In the genomic region with DNA sequence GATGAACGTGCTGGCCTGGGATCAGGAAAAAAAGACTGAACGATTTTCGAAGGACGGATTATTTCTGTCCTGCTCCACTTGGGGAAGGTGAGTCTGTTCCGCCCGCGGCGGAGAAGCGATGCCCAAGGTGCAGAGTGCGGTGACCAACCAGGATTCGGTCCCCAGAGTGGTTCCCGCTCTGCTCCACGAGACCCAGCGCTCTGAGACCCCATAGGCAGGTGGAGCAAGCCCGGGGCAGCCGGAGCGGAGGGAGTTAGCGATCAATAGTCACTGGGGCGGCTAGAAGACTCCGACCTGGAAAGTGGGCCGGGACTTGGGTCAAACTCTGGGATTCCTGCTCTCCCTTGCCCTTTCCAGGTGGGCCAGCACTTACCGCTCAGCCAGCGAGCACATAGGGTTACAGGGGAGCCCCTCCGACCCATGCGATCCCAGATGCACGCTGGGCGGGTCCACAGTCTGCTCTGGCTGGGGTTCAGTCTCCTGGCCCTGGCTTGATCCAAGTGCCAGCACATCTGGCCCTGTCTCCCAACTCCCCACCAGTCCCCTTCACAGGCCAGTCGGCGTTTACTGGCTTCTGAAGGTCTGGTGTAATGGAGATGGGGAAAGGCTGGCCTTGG, we compare ENCODE assay signal across 9 mouse cellular contexts. TPM values are rescaled to one million over a fixed set of nuclear protein-coding genes. Genes with fewer than 3 reads are reported as not detected.
DNase-seq lines count a peak whose midpoint lies in the region; ATAC-seq and TF ChIP-seq lines count a peak whose summit lies in the region.
"Had no signal": no experiment of that assay in that cellular context is flagged by ENCODE, and none has a peak within 500 bp of the region (broad histone marks: within the 10 kb centered on the region; RNA-seq: fewer than 3 reads in every experiment).

No protein-coding gene starts in this region.

- H3K9me3 ChIP-seq in hindbrain, embryonic 12.5 days (replicated peaks), result no peaks in the 10 kb centered on the region
- H3K9me3 ChIP-seq in midbrain, embryonic 14.5 days (ENCODE audit: control insufficient read depth, low read length), result no peaks in the 10 kb centered on the region
- H3K9me3 ChIP-seq: G1E had no signal

- peak overlapping the region; percentile 67 for H3K4me2 ChIP-seq in hindbrain, embryonic 12.5 days (replicated peaks)
- peak overlapping the region; percentile 81 for H3K4me2 ChIP-seq in midbrain, embryonic 14.5 days (ENCODE audit: low read length)

- no peaks in the 10 kb centered on the region; the same call in none of the 2 replicates for H3K27me3 ChIP-seq in kidney, adult 2 months (replicated peaks; ENCODE audit: control insufficient read depth, insufficient read depth, low read length)
- peaks cover 37% of the 10 kb centered on the region for H3K27me3 ChIP-seq in hindbrain, embryonic 12.5 days
- H3K27me3 ChIP-seq in midbrain, embryonic 14.5 days (ENCODE audit: control insufficient read depth, insufficient read depth, low read length), result peaks cover 22% of the 10 kb centered on the region; the same call in 1 of the 2 replicates

- no peak overlapping the region for H3K27ac ChIP-seq in kidney, adult 2 months (ENCODE audit: insufficient read depth, low read depth, low read length)
- H3K27ac ChIP-seq in cortical plate, adult 2 months (ENCODE audit: insufficient read depth, low read length), result no peak overlapping the region
- no peak overlapping the region for H3K27ac ChIP-seq in hindbrain, embryonic 12.5 days
- no peak overlapping the region for H3K27ac ChIP-seq in midbrain, embryonic 14.5 days (replicated peaks; ENCODE audit: low read depth, low read length)

- no peaks in the 10 kb centered on the region for H3K4me1 ChIP-seq in kidney, adult 2 months (ENCODE audit: control insufficient read depth, insufficient read depth, low read length)
- peaks cover 1% of the 10 kb centered on the region; the same call in 1 of the 2 replicates for H3K4me1 ChIP-seq in cortical plate, adult 2 months (ENCODE audit: control insufficient read depth, insufficient read depth, low read length)
- peaks cover 6% of the 10 kb centered on the region for H3K4me1 ChIP-seq in hindbrain, embryonic 12.5 days
- H3K4me1 ChIP-seq in midbrain, embryonic 14.5 days (ENCODE audit: control insufficient read depth, insufficient read depth, low read length), result peaks cover 13% of the 10 kb centered on the region

- no peak for TF ChIP-seq CTCF in kidney, adult 2 months (conservative IDR thresholded peaks at IDR 0.05; ENCODE audit: insufficient read depth, insufficient read length, low read depth, low read length)
- no peak for TF ChIP-seq CTCF in cortical plate, adult 2 months (IDR thresholded peaks at IDR 0.05; ENCODE audit: extremely low read depth, insufficient read depth, low read length)

- H3K9ac ChIP-seq in hindbrain, embryonic 12.5 days, result peak overlapping the region; percentile 37; the same call in 1 of the 2 replicates
- H3K9ac ChIP-seq in midbrain, embryonic 14.5 days (replicated peaks; ENCODE audit: low read length), result peak overlapping the region; percentile 31; the same call in 1 of the 2 replicates

- no peak for TF ChIP-seq POLR2A in kidney, adult 2 months (IDR thresholded peaks at IDR 0.05; ENCODE audit: low read depth, low read length)
- no peak for TF ChIP-seq POLR2A in cortical plate, adult 2 months (IDR thresholded peaks at IDR 0.05; ENCODE audit: extremely low read depth, insufficient read depth, low read length)

- no peak for DNase-seq in kidney, adult 2 months
- DNase-seq in kidney, adult 11 months, result no peak
- peak; percentile 32 for DNase-seq in midbrain, embryonic 14.5 days
- DNase-seq in cerebellum, postnatal 14 days, result no peak
- DNase-seq in adrenal gland, postnatal 25 days, result no peak
- DNase-seq in cerebellum, postnatal 36 days, result no peak

- H3K36me3 ChIP-seq in kidney, adult 2 months (ENCODE audit: control insufficient read depth, insufficient read depth, low read length), result no peaks in the 10 kb centered on the region
- no peaks in the 10 kb centered on the region for H3K36me3 ChIP-seq in hindbrain, embryonic 12.5 days
- no peaks in the 10 kb centered on the region for H3K36me3 ChIP-seq in midbrain, embryonic 14.5 days (ENCODE audit: control insufficient read depth, insufficient read depth, low read length)
- H3K36me3 ChIP-seq: G1E had no signal

- 17% methylated on average over 29 of the region's 29 CpGs for WGBS in kidney, adult 2 months
- under 1% methylated on average over 29 of the region's 29 CpGs for WGBS in hindbrain, embryonic 12.5 days
- WGBS in midbrain, embryonic 14.5 days, result 2% methylated on average over 29 of the region's 29 CpGs

- no peak; the same call in 1 of the 2 replicates for ATAC-seq in hindbrain, embryonic 12.5 days (ENCODE audit: low FRiP score)
- no peak for ATAC-seq in midbrain, embryonic 14.5 days (ENCODE audit: low FRiP score, low TSS enrichment)

- H3K4me3 ChIP-seq in kidney, adult 2 months (ENCODE audit: insufficient read depth, low read depth, low read length), result peak overlapping the region; percentile 60
- peak overlapping the region; percentile 30; the same call in 1 of the 2 replicates for H3K4me3 ChIP-seq in cortical plate, adult 2 months (ENCODE audit: insufficient read depth, low read length)
- peak overlapping the region; percentile 36 for H3K4me3 ChIP-seq in hindbrain, embryonic 12.5 days
- H3K4me3 ChIP-seq in midbrain, embryonic 14.5 days (replicated peaks; ENCODE audit: low read depth, low read length), result peak overlapping the region; percentile 38

RNA-seq across cellular contexts. Expression of gene Il1rl2, which starts 1.4 kb away (rescaled TPM):
- 1.3 and 1.4 TPM in 2 replicates for polyA plus RNA-seq in kidney, adult 2 months (2012; rRNA removed)
- 0.62 and 0.65 TPM in 2 replicates for polyA plus RNA-seq in cortical plate, adult 2 months (2012; rRNA removed)
- polyA plus RNA-seq in hindbrain, embryonic 12.5 days (2016; fragmentation: Nextera tagmentation; extraction: Ambion mirVana), result 2.5 and 2.8 TPM in 2 replicates
- polyA plus RNA-seq in midbrain, embryonic 14.5 days (2014; fragmentation: Nextera tagmentation; extraction: Ambion mirVana), result 0.74 TPM in 2 replicates
- total RNA-seq in adrenal gland, postnatal 25 days (2021), result 0.95 and 1.4 TPM in 2 replicates
